Mouse (Mus musculus): ENCODE data around the gene Sh3gl3.

GRCm38 (mm10) chr7:82263141-82263540, 89.5 kb downstream of the Sh3gl3 start:
- TF ChIP-seq POLR2A (IDR thresholded peaks at IDR 0.05; ENCODE audit: low read depth, low read length) (no peak), CTCF (IDR thresholded peaks at IDR 0.05; ENCODE audit: borderline replicate concordance, insufficient read depth, low read length) (peak; percentile 86)

Measured in embryonic fibroblast, embryonic 13.5 days (primary cell).